Mouse (Mus musculus) CH12.LX (cell line): Measurements from ENCODE around the gene 6030408B16Rik. TPM values are rescaled to one million over a fixed set of nuclear protein-coding genes. Genes with fewer than 3 reads are reported as not detected.
A peak's percentile ranks its signal among the peaks of the same experiment; 100 is the strongest.

Experiments
- DNase-seq: peaks from one replicate; pipeline ENCODE4 v3.0.0-alpha.2; 2013; ENCODE audit errors: extremely low read depth
- H3K27ac ChIP-seq: 2 replicates; pipeline ENCODE4 v1.5.1; 2012; ENCODE audit warnings: low read depth, mild to moderate bottlenecking, control low read depth, moderate library complexity; ENCODE audit not compliant: insufficient read depth
- H3K27me3 ChIP-seq: replicated peaks from 2 replicates; pipeline ENCODE3; 2012; ENCODE audit warnings: inconsistent platforms
- H3K36me3 ChIP-seq, 2 experiments: replicated peaks in 1 of 2; 2 replicates each; pipeline versions ENCODE3 to v1.6.1; 2012; ENCODE audit warnings: inconsistent platforms in 1 of 2, low read length in 1 of 2, mild to moderate bottlenecking in 1 of 2, mixed read lengths in 1 of 2, moderate library complexity in 1 of 2; ENCODE audit not compliant: control insufficient read depth in 1 of 2, insufficient read depth in 1 of 2
- H3K4me1 ChIP-seq, 2 experiments: 2 replicates each; pipeline ENCODE4 v1.6.1; 2012; ENCODE audit warnings: inconsistent platforms in 1 of 2, moderate library complexity in 1 of 2; ENCODE audit not compliant: insufficient read depth in 2 of 2, control insufficient read depth in 1 of 2
- H3K4me2 ChIP-seq: 2 replicates; pipeline ENCODE4 v1.6.1; 2012; ENCODE audit warnings: low read depth, mild to moderate bottlenecking, control low read depth; ENCODE audit not compliant: poor library complexity, insufficient read depth, severe bottlenecking
- H3K4me3 ChIP-seq, 3 experiments: fragments of 150-350 bp in 1 of 3; sonication (generic) in 1 of 3; replicated peaks in 1 of 3; 2 replicates each; pipeline versions ENCODE3 to v1.5.1; 2011 to 2012; ENCODE audit warnings: low read depth in 2 of 3, low read length in 2 of 3, mild to moderate bottlenecking in 2 of 3, moderate library complexity in 2 of 3, control low read depth in 1 of 3, improper control_type of control experiment in 1 of 3, inconsistent platforms in 1 of 3, mixed read lengths in 1 of 3; ENCODE audit not compliant: poor library complexity in 1 of 3
- H3K79me2 ChIP-seq: replicated peaks from 2 replicates; pipeline ENCODE4 v1.6.1; 2012; ENCODE audit warnings: mild to moderate bottlenecking, moderate library complexity; ENCODE audit not compliant: control insufficient read depth, poor library complexity, insufficient read depth, severe bottlenecking; ENCODE audit errors: extremely low read depth
- H3K9ac ChIP-seq: 2 replicates; pipeline ENCODE4 v1.6.1; 2012; ENCODE audit warnings: low read depth, mild to moderate bottlenecking, control low read depth, moderate library complexity; ENCODE audit not compliant: insufficient read depth
- H3K9me3 ChIP-seq: replicated peaks from 2 replicates; pipeline ENCODE3; 2012; ENCODE audit warnings: low read length, inconsistent platforms, mixed read lengths
- BHLHE40 ChIP-seq: IDR thresholded peaks from 2 replicates; pipeline ENCODE4 v1.6.1; 2011; ENCODE audit warnings: mild to moderate bottlenecking, low read depth, low read length, improper control_type of control experiment
- CHD1 ChIP-seq: IDR thresholded peaks from 2 replicates; pipeline ENCODE4 v1.6.1; 2012; ENCODE audit warnings: low read depth, low read length, improper control_type of control experiment, inconsistent platforms
- CHD2 ChIP-seq: IDR thresholded peaks from 2 replicates; pipeline ENCODE4 v1.6.1; 2011; ENCODE audit warnings: low read length, improper control_type of control experiment
- CTCF ChIP-seq, 2 experiments: IDR thresholded peaks in 1 of 2; conservative IDR thresholded peaks in 1 of 2; 2 replicates each; pipeline ENCODE4 v1.5.1; 2011 to 2012; ENCODE audit warnings: low read depth in 2 of 2, low read length in 2 of 2, improper control_type of control experiment in 1 of 2, inconsistent platforms in 1 of 2, mild to moderate bottlenecking in 1 of 2, moderate library complexity in 1 of 2
- ELF1 ChIP-seq: IDR thresholded peaks from 2 replicates; pipeline ENCODE4 v1.6.1; 2014; ENCODE audit warnings: low read depth, mild to moderate bottlenecking, inconsistent platforms, low read length, improper control_type of control experiment
- ETS1 ChIP-seq: conservative IDR thresholded peaks from 2 replicates; pipeline ENCODE4 v1.6.1; 2012; ENCODE audit warnings: low read depth, mild to moderate bottlenecking, inconsistent platforms, low read length, improper control_type of control experiment, moderate library complexity
- GABPA ChIP-seq: IDR thresholded peaks from 2 replicates; pipeline ENCODE4 v1.6.1; 2012; ENCODE audit warnings: low read depth, low read length, improper control_type of control experiment, inconsistent platforms; ENCODE audit not compliant: insufficient replicate concordance
- HCFC1 ChIP-seq: IDR thresholded peaks from 2 replicates; pipeline ENCODE4 v1.6.1; 2012; ENCODE audit warnings: low read depth, mild to moderate bottlenecking, inconsistent platforms, low read length, improper control_type of control experiment
- IRF4 ChIP-seq: IDR thresholded peaks from 2 replicates; pipeline ENCODE4 v1.6.1; 2014; ENCODE audit warnings: low read depth, mild to moderate bottlenecking, inconsistent platforms, low read length, improper control_type of control experiment
- JUND ChIP-seq: conservative IDR thresholded peaks from 2 replicates; pipeline ENCODE4 v1.6.1; 2011; ENCODE audit warnings: low read depth, low read length, improper control_type of control experiment
- KAT2A ChIP-seq: IDR thresholded peaks from 2 replicates; pipeline ENCODE4 v1.6.1; 2012; ENCODE audit warnings: low read length, improper control_type of control experiment, inconsistent platforms; ENCODE audit not compliant: insufficient replicate concordance
- MAZ ChIP-seq: IDR thresholded peaks from 2 replicates; pipeline ENCODE4 v1.6.1; 2012; ENCODE audit warnings: low read depth, mild to moderate bottlenecking, inconsistent platforms, low read length, improper control_type of control experiment, moderate library complexity
- MXI1 ChIP-seq: IDR thresholded peaks from 2 replicates; pipeline ENCODE4 v1.6.1; 2011; ENCODE audit warnings: mild to moderate bottlenecking, low read depth, low read length, improper control_type of control experiment
- MYC ChIP-seq: IDR thresholded peaks from 2 replicates; pipeline ENCODE4 v1.6.1; 2011; ENCODE audit warnings: low read depth, mild to moderate bottlenecking, improper control_type of control experiment, low read length
- NELFE ChIP-seq: IDR thresholded peaks from 2 replicates; pipeline ENCODE4 v1.6.1; 2011; ENCODE audit warnings: low read depth, low read length, improper control_type of control experiment
- PAX5 ChIP-seq: IDR thresholded peaks from 2 replicates; pipeline ENCODE4 v1.6.1; 2012; ENCODE audit warnings: low read length, inconsistent platforms, mixed read lengths
- POLR2A ChIP-seq: IDR thresholded peaks from 2 replicates; pipeline ENCODE4 v1.6.1; 2011; ENCODE audit warnings: low read depth, mild to moderate bottlenecking, improper control_type of control experiment, low read length
- POLR2AphosphoS2 ChIP-seq: IDR thresholded peaks from 2 replicates; pipeline ENCODE4 v1.6.1; 2011; ENCODE audit warnings: low read depth, low read length, improper control_type of control experiment
- RAD21 ChIP-seq: IDR thresholded peaks from 2 replicates; pipeline ENCODE4 v1.6.1; 2011; ENCODE audit warnings: low read depth, mild to moderate bottlenecking, low read length, improper control_type of control experiment, moderate library complexity
- RCOR1 ChIP-seq: conservative IDR thresholded peaks from 2 replicates; pipeline ENCODE4 v1.6.1; 2012; ENCODE audit warnings: low read depth, mild to moderate bottlenecking, inconsistent platforms, low read length, improper control_type of control experiment
- SMC3 ChIP-seq: IDR thresholded peaks from 2 replicates; pipeline ENCODE4 v1.6.1; 2011; ENCODE audit warnings: low read depth, low read length, improper control_type of control experiment
- TBP ChIP-seq: conservative IDR thresholded peaks from 2 replicates; pipeline ENCODE4 v1.6.1; 2011; ENCODE audit warnings: low read depth, low read length, improper control_type of control experiment
- USF1 ChIP-seq: IDR thresholded peaks from 2 replicates; pipeline ENCODE4 v1.6.1; 2014; ENCODE audit warnings: low read depth, mild to moderate bottlenecking, inconsistent platforms, low read length, improper control_type of control experiment
- USF2 ChIP-seq: conservative IDR thresholded peaks from 2 replicates; pipeline ENCODE4 v1.6.1; 2011; ENCODE audit warnings: low read depth, low read length, improper control_type of control experiment
- ZNF384 ChIP-seq: IDR thresholded peaks from 2 replicates; pipeline ENCODE4 v1.6.1; 2012; ENCODE audit warnings: low read depth, low read length, improper control_type of control experiment, inconsistent platforms
- dilution Hi-C: fragments of 300-500 bp; cut with MboI; formaldehyde crosslinking; loops from 2 replicates; pipeline ENCODE4 v1.14.3; 2020; ENCODE audit warnings: low sequenced_read_pairs; ENCODE audit not compliant: extremely low pct_unique_long_range_greater_than_20kb, extremely low pct_ligation_motif_present
- in situ Hi-C: fragments of 300-500 bp; cut with MboI; formaldehyde crosslinking; loops from 3 replicates; pipeline ENCODE4 v1.14.3; 2019; ENCODE audit warnings: low sequenced_read_pairs, low pct_ligation_motif_present, low pct_unique_long_range_greater_than_20kb, mixed read lengths
- polyA plus RNA-seq: library from polyadenylated mRNA; unstranded; fragments of >175 nt; gene quantifications from 2 replicates; pipeline ENCODE4 v1.2.1, GENCODE M21; 2012; ENCODE audit warnings: low read depth; ENCODE audit not compliant: insufficient read length
- total RNA-seq, 2 experiments: library from RNA; depleted of rRNA; stranded (reverse); fragments of 300-350 nt in 1 of 2; fragments of >200 nt in 1 of 2; gene quantifications; 2 replicates each; pipeline ENCODE4 v1.2.3; 2012 to 2014

Gene 6030408B16Rik
- total and polyA plus RNA-seq, 3 experiments: 0.13 to 0.17 TPM; not detected in 1

DNA sequence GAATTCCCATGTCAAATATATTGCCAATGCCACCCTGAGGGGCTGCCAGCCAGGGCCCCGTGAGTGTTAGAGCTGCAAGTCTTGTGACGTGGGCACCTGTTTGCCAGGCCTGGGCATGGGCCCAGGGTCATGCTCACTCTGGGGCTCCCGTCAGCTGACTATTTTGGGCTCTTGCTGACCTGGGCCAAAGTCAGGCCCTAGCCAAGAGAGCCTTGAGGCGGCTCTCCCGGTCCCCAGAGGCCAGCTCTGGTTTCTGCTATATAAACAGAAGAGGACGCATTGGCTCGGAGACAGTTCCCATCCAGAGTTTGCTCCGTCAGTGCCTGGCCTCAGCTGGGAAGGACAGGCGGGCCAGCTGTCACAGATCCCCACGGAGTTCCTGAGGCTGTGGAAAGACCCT, 32.6 kb upstream of the 6030408B16Rik start:
- H3K36me3 ChIP-seq: no peaks in the 10 kb centered on the region
- no peak for DNase-seq
- in situ Hi-C loops (no loop called here), dilution Hi-C loops (no loop called here)
- no peaks in the 10 kb centered on the region for H3K9me3 ChIP-seq
- no peak overlapping the region for H3K9ac ChIP-seq
- peaks cover 21% of the 10 kb centered on the region for H3K27me3 ChIP-seq
- no peak overlapping the region for H3K27ac ChIP-seq
- no peak overlapping the region for H3K4me2 ChIP-seq
- H3K4me1 ChIP-seq: peaks cover 29 to 55% of the 10 kb centered on the region in 2 experiments
- no peak for TF ChIP-seq SMC3
- no peak for TF ChIP-seq ETS1
- TF ChIP-seq POLR2AphosphoS2: no peak
- TF ChIP-seq CTCF (conservative IDR thresholded peaks at IDR 0.05 in 1 of 2, IDR thresholded peaks at IDR 0.05 in 1 of 2; ENCODE audit: low read depth in 2 of 2, low read length in 2 of 2): no peak
- TF ChIP-seq MXI1: no peak
- TF ChIP-seq TBP: no peak
- TF ChIP-seq NELFE: no peak
- TF ChIP-seq JUND: no peak
- no peak overlapping the region for H3K4me3 ChIP-seq
- no peaks in the 10 kb centered on the region for H3K79me2 ChIP-seq

DNA sequence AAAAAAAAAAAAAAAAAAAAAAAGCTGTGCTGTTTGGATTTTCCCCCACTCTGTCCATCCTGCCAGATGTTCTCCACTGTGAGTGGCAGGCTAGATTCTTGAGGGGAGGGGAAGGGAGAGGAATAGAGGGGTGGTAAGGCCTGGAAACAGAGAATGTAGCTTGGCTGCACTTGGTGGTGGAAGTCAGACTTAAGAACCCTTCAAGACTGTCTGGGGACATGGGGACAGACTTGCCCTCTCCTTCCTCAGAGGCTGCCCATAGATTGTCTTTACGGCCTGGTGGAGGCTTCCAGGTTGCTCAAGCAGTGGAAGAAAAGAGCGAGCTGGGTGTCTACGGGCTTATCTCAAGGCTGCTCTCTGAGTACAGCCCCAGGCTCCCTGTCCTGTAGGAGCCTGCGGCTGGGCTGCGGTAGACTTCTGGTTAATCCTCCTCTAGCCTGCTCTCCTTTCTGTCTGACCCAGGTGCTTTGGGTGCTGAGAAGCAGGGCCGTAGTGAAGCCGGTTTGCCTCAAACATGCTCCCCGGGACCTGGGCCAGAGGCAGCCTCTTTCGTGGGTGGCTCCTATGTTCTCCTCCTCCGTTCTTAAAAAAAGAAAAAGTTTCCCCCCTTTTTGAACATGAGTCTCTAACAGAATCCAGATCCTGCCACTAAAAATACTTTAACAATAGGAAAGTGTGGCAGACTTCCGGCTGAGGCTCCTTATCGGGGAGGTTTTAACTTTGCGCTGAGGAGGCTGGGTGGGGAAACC, 32.0 kb upstream of the 6030408B16Rik start:
- Histone ChIP-seq H3K9ac (no peak overlapping the region), H3K9me3 (no peaks in the 10 kb centered on the region), H3K27ac (no peak overlapping the region), H3K4me1 (peaks cover 27 to 48% of the 10 kb centered on the region in 2 experiments), H3K79me2 (no peaks in the 10 kb centered on the region), H3K4me3 (no peak overlapping the region), H3K4me2 (no peak overlapping the region), H3K36me3 (no peaks in the 10 kb centered on the region), H3K27me3 (peaks cover 28% of the 10 kb centered on the region)
- dilution Hi-C loops (no loop called here), in situ Hi-C loops (no loop called here)
- TF ChIP-seq ELF1 (no peak), ZNF384 (peak; percentile 62; the same call in 1 of the 2 replicates)
- DNase-seq: no peak

DNA sequence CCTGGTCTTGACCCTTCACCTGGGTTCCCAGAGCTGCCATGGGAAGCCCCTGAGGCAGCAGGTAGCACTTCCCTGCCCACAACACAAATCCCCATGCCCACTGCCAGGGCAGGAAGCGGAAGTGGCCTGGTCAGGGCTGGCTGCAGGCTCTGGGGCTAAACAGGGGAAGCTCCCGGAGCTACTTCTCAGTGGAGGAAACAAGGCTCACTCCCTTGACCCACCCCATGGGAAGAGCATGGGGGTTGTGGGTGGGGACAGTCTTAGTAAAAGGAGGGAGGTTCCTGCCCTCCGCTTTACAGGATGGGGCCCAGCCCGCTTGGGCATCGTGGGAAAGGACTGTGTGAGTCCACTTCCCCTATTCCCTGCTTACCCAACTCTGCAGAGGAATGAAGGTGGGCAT, 30.5 kb upstream of the 6030408B16Rik start:
- Histone ChIP-seq H3K36me3 (no peaks in the 10 kb centered on the region), H3K27ac (no peak overlapping the region), H3K4me3 (no peak overlapping the region), H3K4me2 (no peak overlapping the region)
- dilution Hi-C loops: no loop called here
- TF ChIP-seq USF1 (no peak), RCOR1 (no peak), USF2 (no peak), IRF4 (no peak), ELF1 (no peak), CHD1 (no peak), MYC (no peak), POLR2A (no peak), JUND (no peak), GABPA (no peak), HCFC1 (no peak), SMC3 (no peak), PAX5 (no peak), MAZ (no peak), BHLHE40 (no peak), KAT2A (no peak), RAD21 (no peak), POLR2AphosphoS2 (no peak), CHD2 (no peak)
- TF ChIP-seq, all 38 proteins: peak for 0
- no peak for DNase-seq
- H3K4me1 ChIP-seq: peaks cover 15 to 37% of the 10 kb centered on the region in 2 experiments
- H3K9ac ChIP-seq: no peak overlapping the region
- H3K27me3 ChIP-seq: peaks cover 41% of the 10 kb centered on the region
- no peaks in the 10 kb centered on the region for H3K79me2 ChIP-seq
- in situ Hi-C loops: no loop called here
- no peaks in the 10 kb centered on the region for H3K9me3 ChIP-seq
